Mouse (Mus musculus) heart, adult 2 months (tissue): Measurements from ENCODE around the gene Olfr263. TPM values are rescaled to one million over a fixed set of nuclear protein-coding genes. Genes with fewer than 3 reads are reported as not detected.

Experiments used
- DNase-seq, 2 experiments: peaks; one replicate each; pipeline ENCODE4 v3.0.0; 2021
- H3K27ac ChIP-seq: fragments of 200-600 bp; 2 replicates; pipeline ENCODE4 v1.8.1; 2022
- H3K27me3 ChIP-seq: fragments of 200-500 bp; 2 replicates; pipeline ENCODE4 v1.6.1; 2012; ENCODE audit warnings: mild to moderate bottlenecking, low read length, inconsistent platforms, mixed read lengths; ENCODE audit not compliant: control insufficient read depth, insufficient read depth
- H3K36me3 ChIP-seq: fragments of 200-500 bp; 2 replicates; pipeline ENCODE4 v1.6.1; 2012; ENCODE audit warnings: low read length, inconsistent platforms; ENCODE audit not compliant: control insufficient read depth, insufficient read depth
- H3K4me1 ChIP-seq: fragments of 200-500 bp; 2 replicates; pipeline ENCODE4 v1.6.1; 2011; ENCODE audit warnings: low read length; ENCODE audit not compliant: control insufficient read depth, insufficient read depth
- H3K4me3 ChIP-seq: fragments of 200-600 bp; 2 replicates; pipeline ENCODE4 v1.8.1; 2022
- H3K79me2 ChIP-seq: fragments of 200-500 bp; replicated peaks from 2 replicates; pipeline ENCODE4 v1.6.1; 2012; ENCODE audit warnings: mild to moderate bottlenecking, inconsistent platforms, low read length, moderate library complexity, mixed read lengths; ENCODE audit not compliant: control insufficient read depth, insufficient read depth
- H3K9ac ChIP-seq: fragments of 200-500 bp; 2 replicates; pipeline ENCODE4 v1.6.1; 2012; ENCODE audit warnings: low read depth, mild to moderate bottlenecking, control low read depth, inconsistent platforms, low read length, mixed read lengths
- CTCF ChIP-seq: fragments of 200-600 bp; IDR thresholded peaks from 2 replicates; pipeline ENCODE4 v1.8.1; 2022; ENCODE audit warnings: antibody characterized with exemption, mild to moderate bottlenecking, moderate library complexity
- EP300 ChIP-seq: fragments of 200-500 bp; IDR thresholded peaks from 2 replicates; pipeline ENCODE4 v1.6.1; 2011; ENCODE audit warnings: low read depth, low read length, control low read depth; ENCODE audit not compliant: insufficient read depth
- POLR2A ChIP-seq: fragments of 200-500 bp; IDR thresholded peaks from 2 replicates; pipeline ENCODE4 v1.6.1; 2011; ENCODE audit warnings: mild to moderate bottlenecking, low read depth, low read length, control low read depth; ENCODE audit not compliant: insufficient read depth
- WGBS: fragments of 180-500 bp; shearing (Covaris S2); methylation state at CpG from one replicate; pipeline ENCODE4 v1.1.7; 2018; 5-methylcytosine and 5-hydroxymethylcytosine counted together
- intact Hi-C: fragments of 180-260 bp; cut with DNase I; formaldehyde crosslinking; loops from one replicate; pipeline ENCODE4 v1.15.1; 2025
- polyA plus RNA-seq: library from polyadenylated mRNA; depleted of rRNA; stranded (reverse); fragments of >200 nt; gene quantifications from 2 replicates; pipeline ENCODE4 v1.2.3, GENCODE M21; 2012
- total RNA-seq, 2 experiments: library from RNA; stranded (reverse); gene quantifications; 2 replicates each; pipeline ENCODE4 v1.2.3; 2021

Gene Olfr263
- total and polyA plus RNA-seq, 3 experiments: not detected

DNA sequence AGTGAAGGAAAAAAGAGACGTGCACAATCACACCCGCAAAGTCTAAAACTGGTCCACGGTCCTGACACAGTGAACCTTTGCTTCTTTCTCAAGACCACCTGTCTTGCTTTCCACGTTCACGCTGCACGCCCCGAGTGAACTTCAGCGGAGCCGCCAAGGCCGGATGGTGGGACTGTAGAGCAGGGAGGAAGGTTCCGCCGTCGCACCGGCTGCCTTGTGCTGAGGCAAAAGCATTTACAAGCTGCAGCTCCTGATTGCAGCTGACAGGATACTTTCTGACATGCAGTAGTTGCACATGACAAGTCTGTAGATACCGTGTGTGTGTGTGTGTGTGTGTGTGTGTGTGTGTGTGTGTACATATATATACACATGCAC, 41.7 kb downstream of the Olfr263 start:
- H3K4me1 ChIP-seq: no peaks in the 10 kb centered on the region; the same call in 1 of the 2 replicates
- WGBS: 26% methylated on average over 15 of the region's 15 CpGs
- intact Hi-C loops: loop anchor here (2.0 to 10.0 kb wide), 5 partner anchors 106 to 1076 kb away; partner anchors contain the start of genes Elmo1 and Zscan26
- H3K27ac ChIP-seq: no peak overlapping the region
- no peak overlapping the region for H3K4me3 ChIP-seq
- no peak for TF ChIP-seq CTCF
- no peak for TF ChIP-seq EP300
- no peak for TF ChIP-seq POLR2A
- no peaks in the 10 kb centered on the region for H3K27me3 ChIP-seq
- DNase-seq: no peak
- no peak overlapping the region for H3K9ac ChIP-seq
- no peaks in the 10 kb centered on the region for H3K36me3 ChIP-seq
- H3K79me2 ChIP-seq: no peaks in the 10 kb centered on the region

- Histone ChIP-seq H3K4me1 (no peaks in the 10 kb centered on the region; the same call in 1 of the 2 replicates), H3K27ac (no peak overlapping the region), H3K9ac (no peak overlapping the region), H3K27me3 (no peaks in the 10 kb centered on the region), H3K4me3 (peak overlapping the region; percentile 43), H3K36me3 (no peaks in the 10 kb centered on the region), H3K79me2 (no peaks in the 10 kb centered on the region)
- intact Hi-C loops: loop anchor here (2.0 to 10.0 kb wide), 7 partner anchors 29 to 1077 kb away; partner anchors contain the start of genes Elmo1 and Zscan26
- peak in 1 of 2 experiments; percentile 26 for DNase-seq
- WGBS: 3% methylated on average over 12 of the region's 12 CpGs
- no peak for TF ChIP-seq POLR2A
- no peak for TF ChIP-seq EP300
- peak; percentile 34 for TF ChIP-seq CTCF
Observed at GRCm38 (mm10) chr13:21171600-21172150, 42.2 kb downstream of the Olfr263 start.

DNA sequence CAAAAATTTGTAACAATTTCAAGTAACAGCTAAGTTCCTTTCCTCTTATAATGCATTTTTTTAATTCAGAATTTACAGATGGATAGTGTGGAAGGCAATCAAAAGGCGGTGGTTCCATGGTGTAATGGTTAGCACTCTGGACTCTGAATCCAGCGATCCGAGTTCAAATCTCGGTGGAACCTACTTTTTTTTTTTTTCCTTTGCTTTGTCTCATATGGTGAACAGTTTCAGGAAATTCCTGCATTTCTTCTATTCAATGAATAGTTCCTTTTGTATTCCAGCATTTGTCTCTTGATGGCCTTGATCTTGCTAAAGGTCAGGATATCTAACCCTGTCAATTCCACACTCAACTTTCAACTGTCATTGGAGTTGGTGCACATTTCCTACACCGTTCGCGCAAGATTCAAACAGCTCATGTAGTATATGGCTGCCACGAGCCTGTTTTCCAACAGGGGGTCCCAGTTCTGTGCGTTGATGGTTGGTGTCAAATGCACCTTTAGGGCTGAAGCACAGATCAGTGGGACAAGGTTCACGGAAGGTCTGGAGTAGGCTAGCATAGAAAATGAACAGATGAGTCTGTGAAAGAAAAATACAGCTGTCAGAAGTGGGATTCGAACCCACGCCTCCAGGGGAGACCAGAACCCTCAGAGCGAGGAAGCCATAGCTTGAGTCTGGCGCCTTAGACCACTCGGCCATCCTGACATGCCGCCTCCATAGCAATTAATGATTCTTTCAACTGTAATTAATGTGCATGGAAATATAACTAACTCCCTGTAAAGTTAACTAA, 43.0 kb downstream of the Olfr263 start:
- 1% methylated on average over 16 of the region's 16 CpGs for WGBS
- peak overlapping the region; percentile 20; the same call in 1 of the 2 replicates for H3K9ac ChIP-seq
- H3K4me1 ChIP-seq: no peaks in the 10 kb centered on the region; the same call in 1 of the 2 replicates
- peak overlapping the region; percentile 61 for H3K27ac ChIP-seq
- H3K27me3 ChIP-seq: no peaks in the 10 kb centered on the region
- H3K36me3 ChIP-seq: no peaks in the 10 kb centered on the region
- peak overlapping the region; percentile 43 for H3K4me3 ChIP-seq
- intact Hi-C loops: loop anchor here (2.0 to 10.0 kb wide), 6 partner anchors 28 to 1078 kb away; partner anchors contain the start of genes Elmo1 and Zscan26
- DNase-seq: peak; percentile 75 to 77
- TF ChIP-seq EP300: peak; percentile 77; the same call in 1 of the 2 replicates
- no peak for TF ChIP-seq POLR2A
- H3K79me2 ChIP-seq: no peaks in the 10 kb centered on the region

- H3K9ac ChIP-seq: peak overlapping the region; percentile 25; the same call in 1 of the 2 replicates
- TF ChIP-seq POLR2A (peak; percentile 62), EP300 (no peak), CTCF (no peak)
- intact Hi-C loops: loop anchor here (2.0 to 10.0 kb wide), 6 partner anchors 28 to 1078 kb away; partner anchors contain the start of genes Elmo1 and Zscan26
- H3K4me1 ChIP-seq: no peaks in the 10 kb centered on the region; the same call in 1 of the 2 replicates
- H3K4me3 ChIP-seq: peak overlapping the region; percentile 39
- peak overlapping the region; percentile 61 for H3K27ac ChIP-seq
- H3K79me2 ChIP-seq: no peaks in the 10 kb centered on the region
- peak; percentile 89 for DNase-seq
- 0% methylated on average over 11 of the region's 11 CpGs for WGBS
- no peaks in the 10 kb centered on the region for H3K36me3 ChIP-seq
- no peaks in the 10 kb centered on the region for H3K27me3 ChIP-seq
Observed at GRCm38 (mm10) chr13:21173072-21173471, 43.6 kb downstream of the Olfr263 start.

DNA sequence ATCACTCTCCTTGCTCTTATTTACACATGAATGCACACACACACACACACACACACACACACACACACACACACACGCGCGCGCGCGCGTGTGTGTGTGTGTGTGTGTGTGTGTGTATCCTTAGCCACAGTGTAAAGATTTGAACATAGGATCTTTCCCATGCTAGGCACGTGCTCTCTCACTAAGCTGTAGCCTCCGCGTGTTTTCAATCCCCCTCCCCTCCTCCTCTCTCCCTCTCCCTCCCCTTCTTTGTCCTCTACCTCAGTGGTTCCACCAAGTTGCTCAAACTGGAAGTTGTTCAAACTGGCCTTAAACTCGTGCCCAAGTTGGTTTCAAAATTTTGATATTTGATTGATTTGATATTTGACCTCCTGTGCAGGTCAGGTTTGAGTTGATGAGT, 47.3 kb downstream of the Olfr263 start:
- H3K4me1 ChIP-seq: peaks cover 1% of the 10 kb centered on the region
- H3K9ac ChIP-seq: no peak overlapping the region
- H3K4me3 ChIP-seq: no peak overlapping the region
- peaks cover 2% of the 10 kb centered on the region for H3K36me3 ChIP-seq
- H3K27ac ChIP-seq: no peak overlapping the region
- no peaks in the 10 kb centered on the region for H3K79me2 ChIP-seq
- no peaks in the 10 kb centered on the region for H3K27me3 ChIP-seq
- 79% methylated on average over 11 of the region's 11 CpGs for WGBS
- TF ChIP-seq EP300 (no peak), CTCF (no peak), POLR2A (no peak)
- intact Hi-C loops: loop anchor here (10.0 kb wide), 1 partner anchor 1082 kb away; the partner anchor contains the start of gene Elmo1
- DNase-seq: no peak
